Mouse (Mus musculus) cerebellum, postnatal 14 days (tissue): ENCODE results near the gene Gpr153.

Source experiments
- DNase-seq, 2 experiments: peaks; one replicate each; pipeline ENCODE4 v3.0.0; 2021; ENCODE audit warnings: mixed read lengths in 2 of 2

Gene Gpr153

GRCm38 (mm10) chr4:152264867-152265568 lies 9.0 kb upstream of the Gpr153 start:
- DNase-seq, result peak in 1 of 2 experiments; percentile 63

DNA sequence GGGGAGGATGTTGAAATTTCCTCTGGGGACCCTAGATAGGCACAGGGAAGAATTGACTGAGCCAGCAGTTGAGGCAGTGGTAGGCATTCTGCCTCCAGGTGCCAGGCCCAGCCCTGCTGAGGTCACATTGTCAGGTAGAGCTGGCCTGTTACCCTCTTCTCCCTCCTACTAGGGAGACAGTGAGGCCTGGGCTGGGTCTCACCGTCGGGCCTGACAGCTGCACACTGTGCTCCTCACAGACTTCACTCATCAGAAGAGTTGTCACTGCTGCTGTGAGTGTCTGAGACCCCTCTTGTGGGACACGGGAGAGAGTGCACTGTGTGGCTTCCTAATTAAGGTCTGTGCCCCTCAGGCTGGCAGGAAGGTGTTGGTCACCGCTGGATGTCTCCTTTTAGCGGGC lies 8.2 kb upstream of the Gpr153 start:
- no peak for DNase-seq

GRCm38 (mm10) chr4:152266236-152266895 lies 7.7 kb upstream of the Gpr153 start:
- peak; percentile 84 to 87 for DNase-seq

DNA sequence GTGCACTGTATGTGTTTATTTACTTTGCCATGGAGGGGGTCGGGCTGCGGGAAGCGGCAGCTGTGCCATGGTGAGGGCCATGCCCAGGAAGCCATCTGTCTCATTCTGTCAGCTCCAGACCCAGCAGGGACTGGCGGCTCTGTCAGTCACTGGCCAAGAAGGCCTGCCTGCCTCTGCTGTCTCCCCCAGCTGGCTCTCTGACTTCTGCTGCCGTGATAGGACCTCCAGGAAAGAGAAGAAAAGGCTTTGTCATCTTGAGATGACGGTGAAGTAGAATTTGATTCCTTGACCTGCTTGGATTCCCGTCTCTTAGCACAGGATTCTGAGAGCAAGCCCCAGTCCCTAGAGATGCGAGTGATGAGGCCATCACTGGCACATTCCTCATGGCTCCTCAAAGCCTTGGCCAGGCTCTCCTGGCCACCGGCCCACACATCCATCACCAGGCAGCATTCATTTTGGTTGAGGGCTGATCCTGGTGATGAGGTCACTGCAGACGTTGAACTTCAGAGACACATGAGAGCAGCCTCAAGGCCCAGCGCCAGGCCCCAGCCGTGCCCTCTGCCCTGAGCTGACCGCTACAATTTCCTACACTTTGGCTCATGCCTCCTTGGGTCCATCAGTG lies 6.2 kb upstream of the Gpr153 start:
- DNase-seq, result peak; percentile 75 to 83

- DNase-seq, result no peak
These were observed 4.1 kb upstream of the Gpr153 start for GRCm38 (mm10) chr4:152269967-152270366.

DNA sequence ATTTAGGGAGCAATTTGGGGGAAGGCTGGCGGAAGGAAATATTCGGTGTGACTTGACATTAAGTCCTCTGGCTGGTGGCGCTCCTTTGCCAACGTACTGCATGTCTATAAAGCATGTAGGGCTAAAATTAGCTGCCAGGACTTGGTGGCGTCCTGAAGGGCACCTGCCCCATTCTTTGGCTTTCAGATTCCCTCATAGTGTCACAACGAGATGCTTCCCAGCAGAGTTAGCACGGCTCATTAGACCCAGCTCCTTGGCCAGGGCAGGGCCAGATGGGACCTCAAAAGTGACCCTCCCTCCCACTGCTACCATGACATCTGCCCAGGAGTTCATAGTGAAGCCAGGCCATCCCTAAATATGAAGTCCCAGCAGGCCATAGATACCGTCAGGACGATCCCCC lies 3.4 kb upstream of the Gpr153 start:
- peak in 1 of 2 experiments; percentile 36 for DNase-seq

DNA sequence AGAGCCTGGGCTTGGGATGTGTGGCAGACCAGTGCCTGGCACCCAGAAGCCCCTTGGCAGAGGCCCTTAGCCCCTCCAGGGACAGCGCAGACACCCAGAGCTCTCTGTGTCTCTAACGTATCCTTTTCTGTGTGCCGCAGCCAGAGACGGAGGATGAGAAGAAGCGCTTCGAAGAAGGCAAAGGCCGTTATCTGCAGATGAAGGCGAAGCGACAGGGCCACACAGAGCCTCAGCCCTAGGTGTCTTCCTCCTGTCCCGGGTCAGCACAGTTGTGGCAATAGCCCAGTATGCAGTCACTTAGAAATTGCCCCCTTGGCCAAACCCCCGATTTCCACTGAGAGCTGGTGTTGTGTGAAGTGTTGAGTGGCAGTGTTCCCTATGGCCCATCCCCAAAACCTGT lies 2.7 kb upstream of the Gpr153 start:
- no peak for DNase-seq

- DNase-seq, result no peak
These were observed 2.0 kb upstream of the Gpr153 start for GRCm38 (mm10) chr4:152272006-152272405.

GRCm38 (mm10) chr4:152272449-152273049 lies 1.5 kb upstream of the Gpr153 start:
- peak in 1 of 2 experiments; percentile 45 for DNase-seq

DNA sequence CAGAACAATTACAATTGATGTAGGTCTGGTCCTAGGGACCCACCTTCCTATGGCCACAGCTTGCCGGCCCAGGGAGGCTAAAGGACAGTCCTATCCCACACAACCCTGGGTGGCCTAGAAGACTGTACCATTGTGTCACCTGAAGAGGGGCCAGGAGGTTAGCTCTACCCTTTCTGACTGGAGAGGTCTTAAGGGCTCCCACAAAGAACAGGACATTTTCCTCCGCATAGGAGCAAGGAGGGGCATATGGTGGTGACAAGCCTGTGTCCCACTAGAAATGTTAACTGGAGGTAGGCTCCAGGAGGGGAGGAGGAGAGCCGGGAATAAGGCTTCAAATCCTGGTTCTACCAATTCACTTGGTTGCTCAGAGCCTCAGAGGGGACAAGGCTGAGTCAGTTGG lies 841 bp upstream of the Gpr153 start:
- DNase-seq, result no peak

DNA sequence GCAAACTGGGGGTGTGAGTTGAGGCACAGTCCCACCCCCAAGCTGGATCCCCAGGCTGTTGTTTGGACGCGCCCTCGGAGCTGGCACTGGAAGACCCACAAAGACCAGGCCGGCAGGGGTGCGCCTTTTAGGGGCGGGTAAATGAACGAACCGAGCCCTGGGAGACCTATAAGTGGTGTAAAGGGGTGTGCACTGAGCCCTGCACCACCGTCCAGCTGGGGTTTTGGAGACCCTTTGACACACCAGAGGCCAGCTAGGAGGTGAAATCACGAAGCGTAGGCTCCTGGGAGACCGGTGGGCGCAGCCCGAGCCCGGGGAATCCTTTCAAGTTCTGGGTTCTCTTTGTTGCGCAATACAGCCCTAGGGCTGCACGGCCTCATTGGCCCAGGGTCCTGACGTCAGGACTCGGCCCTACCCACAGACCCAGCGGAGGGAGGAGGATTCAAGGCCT lies 674 bp downstream of the Gpr153 start:
- DNase-seq, result no peak

- peak in 1 of 2 experiments; percentile 80 for DNase-seq
These were observed 2.6 kb downstream of the Gpr153 start for GRCm38 (mm10) chr4:152276389-152277347.

DNA sequence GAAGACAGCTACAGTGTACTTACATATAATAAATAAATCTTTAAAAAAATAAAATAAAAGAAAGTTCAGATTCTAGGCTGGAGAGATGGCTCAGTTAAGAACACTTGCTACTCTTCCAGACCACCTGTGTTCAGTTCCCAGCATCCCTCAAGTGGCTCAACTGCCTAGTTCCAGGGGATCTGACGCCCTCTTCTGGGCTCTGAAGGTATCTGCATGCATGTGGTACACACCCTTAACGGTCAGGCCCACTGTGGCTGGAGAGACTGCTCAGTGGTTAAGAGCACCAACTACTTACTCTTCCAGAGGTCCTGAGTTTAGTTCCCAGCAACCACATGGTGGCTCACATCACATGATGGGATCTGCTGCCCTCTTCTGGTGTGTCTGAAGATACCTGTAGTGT lies 3.9 kb downstream of the Gpr153 start:
- no peak for DNase-seq

DNA sequence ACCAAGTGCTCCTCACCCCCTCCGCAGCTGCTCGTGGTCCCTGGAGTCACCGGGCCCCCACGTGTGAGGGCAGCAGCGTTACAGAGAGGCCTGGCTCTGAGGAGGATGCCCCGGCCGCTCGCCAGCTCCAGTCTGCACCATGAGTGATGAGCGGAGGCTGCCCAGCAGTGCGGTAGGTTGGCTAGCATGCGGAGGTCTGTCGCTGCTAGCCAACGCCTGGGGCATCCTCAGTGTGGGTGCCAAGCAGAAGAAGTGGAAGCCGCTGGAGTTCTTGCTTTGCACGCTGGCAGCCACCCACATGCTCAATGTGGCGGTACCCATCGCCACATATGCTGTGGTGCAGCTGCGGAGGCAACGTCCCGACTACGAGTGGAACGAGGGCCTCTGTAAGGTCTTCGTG lies 5.0 kb downstream of the Gpr153 start:
- peak; percentile 68 to 75 for DNase-seq

GRCm38 (mm10) chr4:152281601-152282000 lies 7.6 kb downstream of the Gpr153 start:
- no peak for DNase-seq

DNA sequence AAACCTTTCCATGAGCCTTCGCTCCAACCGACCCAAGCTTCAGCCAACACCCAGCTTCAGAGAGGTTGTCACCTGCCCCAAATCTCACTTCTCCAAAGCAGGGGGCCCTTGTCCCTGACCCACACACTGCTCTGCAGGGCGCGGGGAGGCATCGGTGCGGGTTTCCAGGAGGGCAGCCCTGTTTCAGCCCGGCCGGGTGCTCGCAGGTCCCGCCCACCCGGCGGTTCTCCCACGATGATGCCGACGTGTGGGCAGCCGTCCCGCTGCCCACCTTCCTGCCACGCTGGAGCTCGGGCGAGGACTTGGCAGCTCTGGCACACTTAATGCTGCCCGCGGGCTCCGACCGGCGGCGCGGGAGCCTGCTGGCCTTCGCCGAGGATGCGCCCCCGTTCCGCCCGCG lies 8.7 kb downstream of the Gpr153 start:
- no peak for DNase-seq

- peak; percentile 84 to 90 for DNase-seq
These were observed 9.3 kb downstream of the Gpr153 start for GRCm38 (mm10) chr4:152283186-152283950.

GRCm38 (mm10) chr4:152285505-152285904 lies 11.5 kb downstream of the Gpr153 start:
- DNase-seq, result peak; percentile 84 to 87

DNA sequence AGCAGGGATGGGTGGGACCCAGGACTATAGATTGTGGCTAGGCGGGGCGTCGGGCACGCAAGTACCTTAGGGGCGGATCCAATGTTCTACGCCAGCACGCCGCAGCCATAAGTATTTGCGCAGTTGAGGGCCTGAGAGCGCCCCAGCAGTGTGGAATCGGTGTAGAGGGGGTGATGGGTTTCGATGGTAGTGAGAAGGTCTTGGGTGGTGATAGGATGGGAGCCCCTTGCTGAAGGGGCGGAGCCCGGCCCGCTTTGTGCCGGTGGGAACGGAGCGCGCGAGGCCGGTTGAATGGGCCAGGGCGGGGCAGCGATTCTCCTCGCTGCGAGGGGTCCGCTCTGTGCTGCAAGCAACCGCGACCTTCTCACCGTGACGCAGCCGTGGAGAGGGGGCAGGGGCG lies 12.2 kb downstream of the Gpr153 start:
- DNase-seq, result peak in 1 of 2 experiments; percentile 36

DNA sequence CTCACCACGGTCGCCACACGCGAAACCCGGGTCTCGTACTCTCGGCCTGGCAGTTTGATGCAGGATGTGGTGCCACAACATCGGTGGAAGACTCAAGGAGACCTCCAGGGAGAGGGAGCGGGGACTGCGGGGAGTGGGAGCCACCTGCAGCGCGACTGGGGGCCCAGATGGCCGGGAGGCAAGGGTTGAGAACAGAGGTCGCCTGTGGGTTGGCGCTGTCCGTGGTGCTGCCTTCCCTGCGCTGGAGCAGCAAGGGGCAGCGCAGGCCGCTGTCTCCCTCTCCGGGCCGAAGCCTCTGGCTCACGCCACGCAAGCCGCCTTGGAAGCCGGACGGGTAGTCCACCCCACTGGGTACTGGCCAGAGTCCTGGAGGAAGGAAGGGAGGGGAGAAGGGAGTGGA lies 12.9 kb downstream of the Gpr153 start:
- DNase-seq, result peak in 1 of 2 experiments; percentile 36

DNA sequence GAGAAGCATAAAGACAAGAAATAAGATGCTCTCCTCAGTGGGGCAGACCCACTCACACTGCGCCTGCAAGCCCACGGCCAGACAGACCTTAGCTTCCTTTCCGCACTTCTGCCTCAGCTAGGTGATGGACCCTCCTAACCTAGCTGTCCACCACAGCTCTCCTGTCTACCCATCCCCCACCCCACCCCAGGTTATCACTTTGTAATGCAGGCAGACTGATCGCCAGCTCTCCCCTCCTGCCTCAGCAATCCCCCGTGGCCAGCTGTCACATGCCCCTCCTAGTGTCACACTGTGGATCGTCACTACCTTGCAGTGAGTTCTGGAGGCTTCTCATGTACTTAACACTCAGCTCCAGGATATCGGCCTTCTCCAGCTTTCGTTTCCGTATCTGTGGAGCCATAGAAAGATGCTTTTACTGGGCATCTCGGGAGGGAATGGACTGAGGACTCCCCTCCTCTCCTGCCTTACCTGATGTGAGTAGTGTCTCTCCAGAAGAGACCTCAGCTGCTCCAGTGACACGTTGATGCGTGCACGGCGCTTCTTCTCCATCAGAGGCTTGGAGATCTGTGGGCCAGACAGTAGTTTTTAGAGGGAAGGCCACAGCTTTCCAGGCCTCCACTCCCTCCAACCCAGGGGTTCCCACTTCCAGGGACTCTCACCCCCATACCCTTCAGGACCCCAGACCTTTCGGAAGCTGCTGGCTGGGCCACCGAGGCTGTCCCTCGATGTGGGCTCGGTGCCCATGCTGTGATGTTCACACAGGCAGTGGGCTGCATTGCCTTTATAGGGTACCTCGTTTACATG lies 13.5 kb downstream of the Gpr153 start:
- DNase-seq, result no peak
